Mouse (Mus musculus) frontal cortex, postnatal 14 days (tissue): ENCODE measurements around the gene Vmn2r76.
"Not testable (repeated sequence)": the region's sequence is repeated elsewhere in the genome, so short reads cannot be mapped to it uniquely, and the experiment has no call there.

Experiments
- DNase-seq, 2 experiments: peaks; one replicate each; pipeline ENCODE4 v3.0.0; 2022; ENCODE audit warnings: low spot score in 2 of 2

Gene Vmn2r76

DNA sequence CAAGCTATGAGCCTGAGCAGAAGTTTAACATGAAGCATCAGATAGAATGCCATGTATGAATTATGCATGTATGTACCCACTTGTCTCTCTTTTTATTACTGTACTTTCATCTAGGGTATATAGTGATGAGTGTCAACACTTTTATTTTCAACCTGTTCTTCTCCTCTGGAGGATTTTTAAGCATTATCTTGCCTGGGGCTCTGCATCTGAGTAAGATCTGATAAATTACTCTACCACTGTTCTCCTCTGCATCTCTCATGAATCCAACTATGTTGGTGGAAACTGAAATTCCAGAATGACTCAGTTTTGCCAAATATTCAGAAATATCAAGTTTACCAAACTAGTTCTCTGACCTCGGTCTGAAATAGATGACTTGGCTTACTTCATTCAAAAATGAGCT lies at the start of gene Vmn2r76:
Gene Vmn2r76 (minus strand): TSS at position 101 of the 400 bp plus-strand sequence.
- no peak for DNase-seq

DNA sequence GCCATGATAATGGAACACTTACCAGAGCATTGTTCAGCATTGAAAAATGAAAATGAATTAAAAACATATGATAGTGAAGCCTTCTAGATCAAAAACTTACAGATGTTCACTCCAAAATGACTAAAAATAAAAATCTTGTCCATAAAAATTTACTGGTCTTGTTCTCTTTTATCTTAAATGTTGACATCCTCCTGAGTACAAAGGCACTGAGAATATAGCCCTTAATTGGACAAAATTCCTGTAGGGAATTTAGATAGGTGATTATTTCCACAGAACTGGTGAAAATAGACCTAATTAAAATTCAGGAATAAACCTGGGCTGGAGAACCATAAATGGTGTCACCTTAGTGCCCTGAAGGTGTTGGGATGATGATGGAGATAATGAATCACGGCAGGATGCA lies 31.0 kb upstream of the Vmn2r76 start, which contains the start of gene Olfr310:
Gene Olfr310 (minus strand): TSS at position 101 of the 400 bp plus-strand sequence.
- no peak for DNase-seq

DNA sequence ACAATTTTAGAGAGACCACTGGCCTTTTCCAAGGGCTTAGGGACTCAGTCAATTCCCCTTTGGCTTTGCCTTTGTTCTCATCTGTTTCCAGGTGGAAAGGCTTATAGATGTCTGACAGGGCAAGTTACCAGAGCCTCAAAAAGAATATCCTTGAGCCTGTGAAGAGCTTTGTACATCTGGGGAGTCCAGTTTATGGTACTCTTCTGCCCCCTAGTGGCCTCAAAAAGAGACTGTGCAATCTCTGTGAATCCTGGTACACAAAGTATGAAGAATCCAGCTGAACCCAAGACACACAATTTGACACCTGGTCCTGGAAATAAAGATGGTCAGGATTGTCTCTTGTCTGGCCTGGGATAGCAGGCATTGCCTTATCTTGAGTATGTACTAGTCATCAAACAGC lies 34.8 kb downstream of the Vmn2r76 start:
- DNase-seq, result no peak

DNA sequence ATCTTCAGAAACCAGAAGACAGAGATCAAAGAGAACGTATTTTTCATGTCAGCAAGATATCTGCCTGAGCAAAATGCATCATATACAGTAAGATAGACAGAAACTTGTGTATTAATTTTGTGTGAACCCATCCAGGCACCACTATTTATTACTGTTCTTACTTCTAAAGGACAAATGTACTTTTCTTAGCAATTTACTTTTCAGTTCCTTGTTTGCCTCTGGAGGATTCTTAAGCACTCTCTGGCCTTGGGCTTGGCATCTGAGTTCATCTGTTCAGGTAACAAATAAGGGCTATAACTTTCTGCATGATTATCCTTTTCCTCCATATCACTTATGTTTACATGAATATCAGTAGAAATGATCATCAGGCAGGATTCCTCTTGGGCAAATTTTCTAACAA lies 74.4 kb downstream of the Vmn2r76 start, which contains the start of gene Vmn2r75:
Gene Vmn2r75 (minus strand): TSS at position 101 of the 400 bp plus-strand sequence.
- DNase-seq, result not testable (repeated sequence)
